Mouse (Mus musculus): ENCODE data around the gene Myo1e. TPM values are rescaled to one million over a fixed set of nuclear protein-coding genes. Genes with fewer than 3 reads are reported as not detected.
A peak's percentile ranks its signal among the peaks of the same experiment; 100 is the strongest.

The Myo1e gene
- total and polyA plus RNA-seq, 3 experiments, result 82.3 to 186 (median 98.7) TPM

DNA sequence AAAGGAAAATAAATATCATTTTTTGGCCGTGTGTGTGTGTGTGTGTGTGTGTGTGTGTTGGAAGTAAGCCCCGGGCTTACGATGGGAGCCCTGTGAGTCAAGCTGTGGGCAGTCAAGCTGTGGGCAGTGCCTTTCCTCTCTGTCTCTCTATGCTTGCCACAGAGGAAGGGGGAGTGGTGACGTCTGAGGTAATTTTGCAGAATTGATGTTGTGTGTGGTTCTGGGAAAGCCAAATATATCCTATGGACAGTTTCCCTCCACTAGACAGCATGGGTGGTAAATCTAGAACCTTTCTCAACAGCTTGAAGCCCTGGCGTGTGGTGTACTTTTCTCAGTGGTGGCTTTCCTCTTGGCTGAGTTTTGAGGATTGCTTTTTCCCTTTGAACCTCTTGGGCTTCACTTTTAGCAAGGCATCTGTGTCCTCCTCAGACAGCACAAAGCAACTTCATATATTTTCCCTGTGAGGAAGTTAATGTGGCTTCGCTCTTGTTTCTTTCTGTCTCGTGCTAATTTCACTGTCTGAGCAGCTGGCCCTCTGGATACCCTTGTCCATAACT is 77.5 kb downstream of the Myo1e start:
- H3K4me1 ChIP-seq (ENCODE audit: control insufficient read depth in 1 of 2, insufficient read depth in 2 of 2), result peaks cover 32 to 66% of the 10 kb centered on the region in 2 experiments
- in situ Hi-C loops (cut with MboI; ENCODE audit: low pct_ligation_motif_present, low pct_unique_long_range_greater_than_20kb, low sequenced_read_pairs) (no loop called here), dilution Hi-C loops (cut with MboI; ENCODE audit: extremely low pct_ligation_motif_present, extremely low pct_unique_long_range_greater_than_20kb, low sequenced_read_pairs) (no loop called here)
- peaks cover 25 to 81% of the 10 kb centered on the region in 2 experiments for H3K36me3 ChIP-seq (replicated peaks in 1 of 2; ENCODE audit: control insufficient read depth in 1 of 2, insufficient read depth in 1 of 2, low read length in 1 of 2)
- H3K4me3 ChIP-seq (replicated peaks in 1 of 3; ENCODE audit: low read depth in 2 of 3, low read length in 2 of 3, poor library complexity in 1 of 3), result no peak overlapping the region
- DNase-seq (ENCODE audit: extremely low read depth), result peak; percentile 54
- H3K9me3 ChIP-seq (replicated peaks; ENCODE audit: low read length), result peaks cover 8% of the 10 kb centered on the region
- peak overlapping the region; percentile 8; the same call in 1 of the 2 replicates for H3K27ac ChIP-seq (ENCODE audit: insufficient read depth, low read depth)
- no peaks in the 10 kb centered on the region for H3K27me3 ChIP-seq (replicated peaks)
- 0 out of 2 replicates have a peak, but pooled peaks have one; percentile 47 for TF ChIP-seq MYC (IDR thresholded peaks at IDR 0.05; ENCODE audit: low read depth, low read length)
- 0 out of 2 replicates have a peak, but pooled peaks have one; percentile 47 for TF ChIP-seq IRF4 (IDR thresholded peaks at IDR 0.05; ENCODE audit: low read depth, low read length)
- peak; percentile 68 for TF ChIP-seq MAX (IDR thresholded peaks at IDR 0.05; ENCODE audit: low read length)
- TF ChIP-seq EP300 (IDR thresholded peaks at IDR 0.05; ENCODE audit: low read length), result peak; percentile 67
- no peak for TF ChIP-seq USF1 (IDR thresholded peaks at IDR 0.05; ENCODE audit: low read depth, low read length)
- TF ChIP-seq ETS1 (conservative IDR thresholded peaks at IDR 0.05; ENCODE audit: low read depth, low read length), result peak; percentile 67
- no peak for TF ChIP-seq SMC3 (IDR thresholded peaks at IDR 0.05; ENCODE audit: low read depth, low read length)
- no peak for TF ChIP-seq USF2 (conservative IDR thresholded peaks at IDR 0.05; ENCODE audit: low read depth, low read length)
- TF ChIP-seq BHLHE40 (IDR thresholded peaks at IDR 0.05; ENCODE audit: low read depth, low read length), result peak; percentile 64
- peak; percentile 91 for TF ChIP-seq MEF2A (IDR thresholded peaks at IDR 0.05; ENCODE audit: borderline replicate concordance, low read depth, low read length)
- H3K79me2 ChIP-seq (replicated peaks; ENCODE audit: control insufficient read depth, extremely low read depth, insufficient read depth, poor library complexity, severe bottlenecking), result peaks cover 24% of the 10 kb centered on the region
- 0 out of 2 replicates have a peak overlapping the region, but pooled peaks have one; percentile 19 for H3K9ac ChIP-seq (ENCODE audit: insufficient read depth, low read depth)
- peak overlapping the region; percentile 46 for H3K4me2 ChIP-seq (ENCODE audit: insufficient read depth, low read depth, poor library complexity, severe bottlenecking)

DNA sequence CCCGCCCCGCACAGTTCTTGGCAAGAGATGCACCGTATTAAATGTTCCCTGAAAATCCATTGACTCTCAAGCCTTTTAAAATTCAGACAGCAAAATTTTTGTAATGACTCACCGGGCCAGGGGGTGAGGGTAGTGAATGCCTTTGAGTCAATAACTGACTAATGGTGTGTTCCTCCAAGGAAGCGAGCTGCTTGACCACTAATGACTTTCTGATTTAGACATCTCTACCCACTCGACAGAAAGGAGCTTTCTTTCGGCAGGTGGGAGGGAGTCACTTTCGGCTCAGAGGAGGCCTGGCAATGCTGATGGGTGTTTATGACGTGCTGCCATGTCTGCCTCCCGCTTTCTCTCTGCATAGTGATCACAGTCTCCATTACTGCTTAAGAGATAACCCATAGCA is 83.6 kb downstream of the Myo1e start:
- in situ Hi-C loops (cut with MboI; ENCODE audit: low pct_ligation_motif_present, low pct_unique_long_range_greater_than_20kb, low sequenced_read_pairs) (no loop called here), dilution Hi-C loops (cut with MboI; ENCODE audit: extremely low pct_ligation_motif_present, extremely low pct_unique_long_range_greater_than_20kb, low sequenced_read_pairs) (no loop called here)
- Histone ChIP-seq H3K9me3 (replicated peaks; ENCODE audit: low read length) (no peaks in the 10 kb centered on the region), H3K27me3 (replicated peaks) (no peaks in the 10 kb centered on the region), H3K79me2 (replicated peaks; ENCODE audit: control insufficient read depth, extremely low read depth, insufficient read depth, poor library complexity, severe bottlenecking) (no peaks in the 10 kb centered on the region; the same call in 1 of the 2 replicates), H3K27ac (ENCODE audit: insufficient read depth, low read depth) (peak overlapping the region; percentile 34; the same call in 1 of the 2 replicates), H3K4me3 (replicated peaks in 1 of 3; ENCODE audit: low read depth in 2 of 3, low read length in 2 of 3, poor library complexity in 1 of 3) (no peak overlapping the region), H3K36me3 (replicated peaks in 1 of 2; ENCODE audit: control insufficient read depth in 1 of 2, insufficient read depth in 1 of 2, low read length in 1 of 2) (peaks cover 25 to 97% of the 10 kb centered on the region in 2 experiments), H3K4me1 (ENCODE audit: control insufficient read depth in 1 of 2, insufficient read depth in 2 of 2) (peaks cover 22 to 50% of the 10 kb centered on the region in 2 experiments), H3K9ac (ENCODE audit: insufficient read depth, low read depth) (no peak overlapping the region), H3K4me2 (ENCODE audit: insufficient read depth, low read depth, poor library complexity, severe bottlenecking) (peak overlapping the region; percentile 60)
- peak; percentile 69 for DNase-seq (ENCODE audit: extremely low read depth)
- TF ChIP-seq E2F4 (IDR thresholded peaks at IDR 0.05; ENCODE audit: insufficient replicate concordance, low read depth, low read length) (no peak), CHD1 (IDR thresholded peaks at IDR 0.05; ENCODE audit: low read depth, low read length) (no peak), PAX5 (IDR thresholded peaks at IDR 0.05; ENCODE audit: low read length) (no peak), SIN3A (IDR thresholded peaks at IDR 0.05; ENCODE audit: low read length) (peak; percentile 37; the same call in 1 of the 2 replicates), ZKSCAN1 (IDR thresholded peaks at IDR 0.05; ENCODE audit: borderline replicate concordance, low read depth, low read length) (no peak), USF2 (conservative IDR thresholded peaks at IDR 0.05; ENCODE audit: low read depth, low read length) (no peak), MYC (IDR thresholded peaks at IDR 0.05; ENCODE audit: low read depth, low read length) (0 out of 2 replicates have a peak, but pooled peaks have one; percentile 29), KAT2A (IDR thresholded peaks at IDR 0.05; ENCODE audit: insufficient replicate concordance, low read length) (0 out of 2 replicates have a peak, but pooled peaks have one; percentile 49), ZNF384 (IDR thresholded peaks at IDR 0.05; ENCODE audit: low read depth, low read length) (no peak), TCF12 (IDR thresholded peaks at IDR 0.05; ENCODE audit: low read depth, low read length) (peak; percentile 59), MAFK (IDR thresholded peaks at IDR 0.05; ENCODE audit: insufficient replicate concordance, low read length) (peak; percentile 63; the same call in 1 of the 2 replicates), RAD21 (IDR thresholded peaks at IDR 0.05; ENCODE audit: low read depth, low read length) (no peak), EP300 (IDR thresholded peaks at IDR 0.05; ENCODE audit: low read length) (peak; percentile 77), ZC3H11A (IDR thresholded peaks at IDR 0.05; ENCODE audit: low read depth, low read length) (no peak), ETS1 (conservative IDR thresholded peaks at IDR 0.05; ENCODE audit: low read depth, low read length) (peak; percentile 83), POLR2A (IDR thresholded peaks at IDR 0.05; ENCODE audit: low read depth, low read length) (no peak), MAX (IDR thresholded peaks at IDR 0.05; ENCODE audit: low read length) (no peak), ELF1 (IDR thresholded peaks at IDR 0.05; ENCODE audit: low read depth, low read length) (no peak), POLR2AphosphoS2 (IDR thresholded peaks at IDR 0.05; ENCODE audit: low read depth, low read length) (no peak), JUND (conservative IDR thresholded peaks at IDR 0.05; ENCODE audit: low read depth, low read length) (peak; percentile 64; the same call in 1 of the 2 replicates), UBTF (IDR thresholded peaks at IDR 0.05; ENCODE audit: low read depth, low read length) (0 out of 2 replicates have a peak, but pooled peaks have one; percentile 38), HCFC1 (IDR thresholded peaks at IDR 0.05; ENCODE audit: low read depth, low read length) (no peak), NELFE (IDR thresholded peaks at IDR 0.05; ENCODE audit: low read depth, low read length) (no peak), BHLHE40 (IDR thresholded peaks at IDR 0.05; ENCODE audit: low read depth, low read length) (peak; percentile 83), SMC3 (IDR thresholded peaks at IDR 0.05; ENCODE audit: low read depth, low read length) (0 out of 2 replicates have a peak, but pooled peaks have one; percentile 23), RCOR1 (conservative IDR thresholded peaks at IDR 0.05; ENCODE audit: low read depth, low read length) (peak; percentile 63; the same call in 1 of the 2 replicates), USF1 (IDR thresholded peaks at IDR 0.05; ENCODE audit: low read depth, low read length) (no peak), IRF4 (IDR thresholded peaks at IDR 0.05; ENCODE audit: low read depth, low read length) (peak; percentile 89; the same call in 1 of the 2 replicates)
